Mouse (Mus musculus) lung, adult 2 months (tissue): ENCODE data around the gene Ntmt1.

Experiments used
- CTCF ChIP-seq: fragments of 200-500 bp; IDR thresholded peaks from 2 replicates; pipeline ENCODE4 v1.5.1; 2011; ENCODE audit warnings: mild to moderate bottlenecking, low read length, control low read depth; ENCODE audit not compliant: insufficient read depth
- POLR2A ChIP-seq: fragments of 200-500 bp; IDR thresholded peaks from 2 replicates; pipeline ENCODE4 v1.6.1; 2011; ENCODE audit warnings: low read depth, mild to moderate bottlenecking, control low read depth, low read length, borderline replicate concordance; ENCODE audit errors: extremely low read depth

- TF ChIP-seq POLR2A (no peak), CTCF (no peak)
These were observed 15.9 kb downstream of the Ntmt1 start for GRCm38 (mm10) chr2:30823385-30824153.
